Mouse (Mus musculus) thymus, adult 18-20 months (tissue): ENCODE results near the gene Palm3.

Experiments used
- DNase-seq, 2 experiments: peaks; one replicate each; pipeline ENCODE4 v3.0.0; 2022; ENCODE audit warnings: mixed read lengths in 2 of 2

The Palm3 gene

GRCm38 (mm10) chr8:84067911-84068310 lies 46.6 kb downstream of the Palm3 start:
- DNase-seq: no peak

- DNase-seq: no peak
Observed at GRCm38 (mm10) chr8:84068316-84069035, 47.2 kb downstream of the Palm3 start.

- no peak for DNase-seq
Observed at GRCm38 (mm10) chr8:84069169-84069568, 47.9 kb downstream of the Palm3 start.

- DNase-seq: no peak
Observed at GRCm38 (mm10) chr8:84069750-84070149, 48.5 kb downstream of the Palm3 start.

GRCm38 (mm10) chr8:84070241-84070640 lies 49.0 kb downstream of the Palm3 start:
- DNase-seq: no peak

- DNase-seq: no peak
Observed at GRCm38 (mm10) chr8:84070667-84071066, 49.4 kb downstream of the Palm3 start.

GRCm38 (mm10) chr8:84071921-84072320 lies 50.6 kb downstream of the Palm3 start:
- no peak for DNase-seq

GRCm38 (mm10) chr8:84072321-84072720 lies 51.0 kb downstream of the Palm3 start:
- no peak for DNase-seq

GRCm38 (mm10) chr8:84073230-84073976 lies 52.1 kb downstream of the Palm3 start:
- no peak for DNase-seq

GRCm38 (mm10) chr8:84076412-84076811 lies 55.1 kb downstream of the Palm3 start:
- no peak for DNase-seq

- DNase-seq: no peak
Observed at GRCm38 (mm10) chr8:84076849-84077248, 55.6 kb downstream of the Palm3 start.

GRCm38 (mm10) chr8:84079206-84079605 lies 57.9 kb downstream of the Palm3 start:
- DNase-seq: no peak
